Mouse (Mus musculus) heart, postnatal 0 days (tissue): ENCODE measurements around the gene Dcaf1. TPM values are rescaled to one million over a fixed set of nuclear protein-coding genes. Genes with fewer than 3 reads are reported as not detected.

Experiments used
- ATAC-seq: fragments of 200-750 bp; cut with Nextera tagmentation; 2 replicates; pipeline ENCODE4 v1.8.0; 2017; ENCODE audit warnings: low read depth, moderate number of reproducible peaks, moderate library complexity; ENCODE audit not compliant: insufficient read depth
- DNase-seq: peaks from one replicate; pipeline ENCODE4 v3.0.0-alpha.2; 2016; ENCODE audit warnings: low spot score
- H3K27ac ChIP-seq: fragments of 300-500 bp; sonication (generic); 2 replicates; pipeline ENCODE4 v1.5.1; 2014; ENCODE audit warnings: low read depth, mild to moderate bottlenecking
- H3K27me3 ChIP-seq: fragments of 300-500 bp; sonication (generic); 2 replicates; pipeline ENCODE4 v1.6.1; 2014; ENCODE audit warnings: low read length, mixed read lengths; ENCODE audit not compliant: control insufficient read depth, insufficient read depth
- H3K36me3 ChIP-seq: fragments of 300-500 bp; sonication (generic); replicated peaks from 2 replicates; pipeline ENCODE4 v1.6.1; 2014; ENCODE audit warnings: low read length, mixed read lengths; ENCODE audit not compliant: control insufficient read depth, insufficient read depth
- H3K4me1 ChIP-seq: fragments of 300-500 bp; sonication (generic); 2 replicates; pipeline ENCODE4 v1.6.1; 2014; ENCODE audit warnings: antibody characterized with exemption; ENCODE audit not compliant: control insufficient read depth, insufficient read depth
- H3K4me2 ChIP-seq: fragments of 300-500 bp; sonication (generic); 2 replicates; pipeline ENCODE4 v1.6.1; 2014; ENCODE audit warnings: low read depth, mild to moderate bottlenecking, low read length, moderate library complexity
- H3K4me3 ChIP-seq: fragments of 300-500 bp; sonication (generic); 2 replicates; pipeline ENCODE4 v1.5.1; 2014; ENCODE audit warnings: low read depth, low read length
- H3K9ac ChIP-seq: fragments of 300-500 bp; sonication (generic); replicated peaks from 2 replicates; pipeline ENCODE4 v1.6.1; 2014; ENCODE audit warnings: low read depth, low read length, mixed read lengths
- H3K9me3 ChIP-seq: fragments of 300-500 bp; sonication (generic); replicated peaks from 2 replicates; pipeline ENCODE4 v1.6.1; 2016; ENCODE audit warnings: low read length; ENCODE audit not compliant: control insufficient read depth
- CTCF ChIP-seq: IDR thresholded peaks from 2 replicates; pipeline ENCODE4 v1.5.1; 2016; ENCODE audit warnings: antibody characterized with exemption, control low read depth, low read depth
- EP300 ChIP-seq: IDR thresholded peaks from 2 replicates; pipeline ENCODE4 v1.6.1; 2016; ENCODE audit warnings: antibody characterized with exemption, low read depth
- WGBS: fragments of 180-500 bp; shearing (Covaris S2); extraction: QIAGEN DNeasy Blood & Tissue Kit; methylation state at CpG from one replicate; pipeline ENCODE4 v1.1.7; 2014; 5-methylcytosine and 5-hydroxymethylcytosine counted together
- polyA plus RNA-seq: library from polyadenylated mRNA; unstranded; fragments of >200 nt; fragmentation: Nextera tagmentation; extraction: Ambion mirVana; gene quantifications from 2 replicates; pipeline ENCODE4 v1.2.1, GENCODE M21; 2015
- total RNA-seq: library from RNA; depleted of rRNA; stranded (reverse); fragments of >200 nt; gene quantifications from 2 replicates; pipeline ENCODE4 v1.2.3, GENCODE M21; 2014; ENCODE audit warnings: low replicate concordance

Dcaf1 gene
- total and polyA plus RNA-seq, 2 experiments from 2014 or later, result 6.4 to 19.7 TPM

DNA sequence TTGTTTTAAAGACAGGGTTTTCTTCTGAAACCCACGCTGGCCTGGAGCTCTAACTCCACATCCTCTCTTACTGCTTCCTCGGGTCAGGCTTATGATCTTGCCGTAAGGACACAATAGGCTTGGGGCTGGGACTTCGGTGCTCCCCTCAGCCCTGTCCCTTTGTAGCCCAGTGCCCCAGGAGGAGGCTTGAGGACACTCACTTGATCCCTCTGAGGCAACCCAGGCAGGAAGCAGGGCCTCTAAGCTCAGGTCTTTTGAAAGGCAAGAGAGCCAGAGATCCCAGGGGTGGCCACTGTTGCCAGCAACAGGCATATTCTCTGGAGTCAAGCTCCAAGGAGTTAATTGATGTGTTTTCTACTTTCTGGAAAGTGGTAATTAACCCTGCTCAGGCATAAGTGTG is 57.8 kb downstream of the Dcaf1 start:
- TF ChIP-seq EP300 (no peak), CTCF (no peak)
- DNase-seq (no peak), ATAC-seq (no peak)
- H3K27me3 ChIP-seq, result no peaks in the 10 kb centered on the region
- H3K9ac ChIP-seq, result 0 out of 2 replicates have a peak overlapping the region, but pooled peaks have one; percentile 25
- no peaks in the 10 kb centered on the region for H3K9me3 ChIP-seq
- H3K4me2 ChIP-seq, result no peak overlapping the region
- peaks cover 65% of the 10 kb centered on the region for H3K36me3 ChIP-seq
- peaks cover 10% of the 10 kb centered on the region for H3K4me1 ChIP-seq
- H3K27ac ChIP-seq, result no peak overlapping the region
- WGBS, result 68% methylated on average over 4 of the region's 4 CpGs
- no peak overlapping the region for H3K4me3 ChIP-seq

DNA sequence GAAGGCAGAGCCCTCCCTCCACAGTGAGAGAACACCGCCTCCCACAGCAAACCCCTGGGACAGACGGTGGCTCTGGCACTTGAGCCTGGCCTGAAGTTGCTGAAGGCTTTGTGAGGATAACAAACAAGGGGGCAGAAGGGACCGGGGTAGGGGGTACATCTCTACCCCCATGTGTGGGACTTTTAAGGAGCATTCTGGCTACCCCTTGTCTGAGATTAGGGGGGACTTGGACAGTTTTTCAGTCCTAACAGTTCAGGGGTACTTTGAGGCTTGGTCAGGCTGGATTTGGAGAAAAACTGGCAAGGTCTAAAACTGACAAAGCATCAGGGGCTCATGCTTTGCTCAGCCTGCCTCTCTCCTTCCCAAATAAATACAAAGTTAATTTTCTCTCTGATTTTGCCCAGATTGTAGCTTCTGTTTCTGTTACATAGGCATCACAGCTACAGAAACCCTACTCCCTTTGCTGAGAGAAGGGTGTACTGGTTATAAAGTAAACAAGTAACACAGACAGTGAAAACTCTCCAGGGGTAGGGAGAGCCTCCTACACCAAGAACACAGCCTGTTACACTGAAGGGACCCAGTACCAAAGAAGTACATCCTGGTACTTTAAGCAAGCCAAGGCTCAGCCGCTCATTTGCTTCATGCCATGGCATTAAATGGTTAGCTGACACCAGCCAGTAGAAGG is 59.5 kb downstream of the Dcaf1 start:
- Histone ChIP-seq H3K4me3 (no peak overlapping the region), H3K27ac (no peak overlapping the region), H3K4me1 (peaks cover 27% of the 10 kb centered on the region), H3K9me3 (no peaks in the 10 kb centered on the region), H3K27me3 (no peaks in the 10 kb centered on the region), H3K9ac (no peak overlapping the region), H3K36me3 (peaks cover 47% of the 10 kb centered on the region), H3K4me2 (no peak overlapping the region)
- ATAC-seq (no peak), DNase-seq (no peak)
- 55% methylated on average over 4 of the region's 4 CpGs for WGBS
- TF ChIP-seq CTCF, result no peak
- TF ChIP-seq EP300, result no peak

DNA sequence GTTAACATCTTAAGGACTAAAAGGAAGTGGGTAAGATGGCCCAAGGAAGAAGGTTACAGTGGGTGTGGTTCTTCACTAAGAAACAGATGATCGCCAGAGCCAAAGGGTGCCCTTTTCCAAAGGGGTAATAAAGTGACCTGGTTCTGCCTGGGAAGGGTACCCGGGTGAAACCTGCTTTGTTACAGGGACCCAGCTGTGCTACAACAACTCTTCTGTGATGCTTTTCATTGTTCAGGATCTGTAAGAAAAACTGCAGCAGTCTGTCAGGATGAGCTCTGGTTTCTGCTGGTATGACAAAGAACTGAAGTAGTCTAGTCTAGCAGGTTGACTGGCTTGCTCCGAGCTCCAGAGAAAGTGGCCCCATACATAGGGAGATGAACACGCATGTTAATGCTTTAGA is 60.5 kb downstream of the Dcaf1 start:
- Histone ChIP-seq H3K9ac (no peak overlapping the region), H3K4me3 (no peak overlapping the region), H3K4me2 (no peak overlapping the region), H3K36me3 (peaks cover 41% of the 10 kb centered on the region), H3K4me1 (peaks cover 27% of the 10 kb centered on the region), H3K27ac (no peak overlapping the region), H3K27me3 (no peaks in the 10 kb centered on the region), H3K9me3 (no peaks in the 10 kb centered on the region)
- no peak for TF ChIP-seq EP300
- no peak for TF ChIP-seq CTCF
- 81% methylated on average over 4 of the region's 4 CpGs for WGBS
- DNase-seq (no peak), ATAC-seq (no peak)

DNA sequence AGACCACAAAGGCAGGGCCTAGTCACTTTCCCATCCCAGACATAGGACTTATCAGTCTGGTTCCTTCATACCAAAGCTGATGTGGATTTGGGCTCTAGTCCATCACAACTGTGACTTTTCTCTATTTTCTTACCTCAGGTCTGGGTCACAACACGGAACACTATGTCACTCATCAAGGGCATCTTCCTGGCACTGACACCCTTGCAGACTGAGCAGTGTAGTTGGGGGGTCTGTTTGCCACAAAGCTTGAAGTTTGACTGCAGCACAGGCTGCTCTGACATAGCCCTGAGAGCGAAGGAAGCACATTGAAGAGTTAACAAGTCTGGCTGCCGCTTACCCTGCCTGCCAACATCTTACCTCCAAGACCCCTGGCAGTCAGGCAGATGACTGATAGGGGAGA is 61.4 kb downstream of the Dcaf1 start:
- H3K27ac ChIP-seq, result no peak overlapping the region
- ATAC-seq, result no peak
- H3K4me2 ChIP-seq, result no peak overlapping the region
- no peak overlapping the region for H3K4me3 ChIP-seq
- no peak overlapping the region for H3K9ac ChIP-seq
- no peaks in the 10 kb centered on the region for H3K9me3 ChIP-seq
- H3K27me3 ChIP-seq, result no peaks in the 10 kb centered on the region
- TF ChIP-seq EP300, result no peak
- TF ChIP-seq CTCF, result no peak
- H3K36me3 ChIP-seq, result peaks cover 32% of the 10 kb centered on the region
- 73% methylated on average over 3 of the region's 3 CpGs for WGBS
- DNase-seq, result no peak
- H3K4me1 ChIP-seq, result peaks cover 27% of the 10 kb centered on the region

DNA sequence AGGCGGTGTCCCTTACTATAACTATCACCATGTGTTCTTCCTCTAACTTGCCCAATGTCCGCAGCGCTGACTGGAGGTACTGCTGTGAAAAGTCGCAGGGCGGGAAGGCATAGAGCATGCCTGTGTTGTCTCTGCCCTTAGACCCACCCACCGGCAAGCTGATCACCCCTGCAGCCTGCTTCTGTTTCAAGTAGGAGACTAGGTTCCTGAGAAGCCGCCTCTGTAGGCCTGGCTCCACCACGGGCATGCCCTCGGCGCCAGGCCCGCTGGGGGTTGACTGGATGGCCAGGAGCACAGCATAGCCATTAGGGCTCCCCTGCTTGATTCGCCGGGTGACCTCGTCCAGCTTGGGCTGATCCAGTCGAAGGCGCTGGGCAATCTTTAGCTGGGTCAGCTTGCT is 62.6 kb downstream of the Dcaf1 start:
- Histone ChIP-seq H3K4me3 (0 out of 2 replicates have a peak overlapping the region, but pooled peaks have one; percentile 87), H3K4me2 (peak overlapping the region; percentile 97), H3K9me3 (no peaks in the 10 kb centered on the region), H3K36me3 (peaks cover 41% of the 10 kb centered on the region), H3K4me1 (peaks cover 27% of the 10 kb centered on the region), H3K9ac (0 out of 2 replicates have a peak overlapping the region, but pooled peaks have one; percentile 5), H3K27me3 (no peaks in the 10 kb centered on the region), H3K27ac (no peak overlapping the region)
- no peak for ATAC-seq
- WGBS, result 37% methylated on average over 16 of the region's 16 CpGs
- no peak for DNase-seq
- no peak for TF ChIP-seq CTCF
- no peak for TF ChIP-seq EP300
